Mouse (Mus musculus) forebrain, embryonic 12.5 days (tissue): Measurements from ENCODE around the gene Otud1. TPM values are rescaled to one million over a fixed set of nuclear protein-coding genes. Genes with fewer than 3 reads are reported as not detected.
A peak's percentile ranks its signal among the peaks of the same experiment; 100 is the strongest.

ENCODE experiments used
- ATAC-seq: fragments of 200-750 bp; cut with Nextera tagmentation; 2 replicates; pipeline ENCODE4 v1.8.0; 2017; ENCODE audit warnings: moderate TSS enrichment; ENCODE audit not compliant: low FRiP score
- H3K27ac ChIP-seq: fragments of 300-500 bp; sonication (generic); 2 replicates; pipeline ENCODE4 v1.5.1; 2016; ENCODE audit warnings: mild to moderate bottlenecking
- H3K27me3 ChIP-seq: fragments of 300-500 bp; sonication (generic); 2 replicates; pipeline ENCODE4 v1.6.1; 2016; ENCODE audit warnings: mild to moderate bottlenecking
- H3K36me3 ChIP-seq: fragments of 300-500 bp; sonication (generic); replicated peaks from 2 replicates; pipeline ENCODE4 v1.6.1; 2016; ENCODE audit warnings: mild to moderate bottlenecking
- H3K4me1 ChIP-seq: fragments of 300-500 bp; sonication (generic); 2 replicates; pipeline ENCODE4 v1.6.1; 2016
- H3K4me2 ChIP-seq: fragments of 300-500 bp; sonication (generic); 2 replicates; pipeline ENCODE4 v1.6.1; 2016; ENCODE audit warnings: mild to moderate bottlenecking, moderate library complexity
- H3K4me3 ChIP-seq: fragments of 300-500 bp; sonication (generic); replicated peaks from 2 replicates; pipeline ENCODE4 v1.5.1; 2016; ENCODE audit warnings: mild to moderate bottlenecking
- H3K9ac ChIP-seq: fragments of 300-500 bp; sonication (generic); 2 replicates; pipeline ENCODE4 v1.6.1; 2016; ENCODE audit warnings: mild to moderate bottlenecking
- H3K9me3 ChIP-seq: fragments of 300-500 bp; sonication (generic); 2 replicates; pipeline ENCODE4 v1.6.1; 2016
- whole genome bisulfite sequencing: fragments of 180-500 bp; shearing (Covaris S2); methylation state at CpG from one replicate; pipeline ENCODE4 v1.1.7; 2016; 5-methylcytosine and 5-hydroxymethylcytosine counted together
- polyA plus RNA-seq: library from polyadenylated mRNA; unstranded; fragments of >200 nt; fragmentation: Nextera tagmentation; extraction: Ambion mirVana; gene quantifications from 2 replicates; pipeline ENCODE4 v1.2.1, GENCODE M21; 2016

Gene Otud1
- polyA plus RNA-seq, result 1.2 and 1.3 TPM in 2 replicates

DNA sequence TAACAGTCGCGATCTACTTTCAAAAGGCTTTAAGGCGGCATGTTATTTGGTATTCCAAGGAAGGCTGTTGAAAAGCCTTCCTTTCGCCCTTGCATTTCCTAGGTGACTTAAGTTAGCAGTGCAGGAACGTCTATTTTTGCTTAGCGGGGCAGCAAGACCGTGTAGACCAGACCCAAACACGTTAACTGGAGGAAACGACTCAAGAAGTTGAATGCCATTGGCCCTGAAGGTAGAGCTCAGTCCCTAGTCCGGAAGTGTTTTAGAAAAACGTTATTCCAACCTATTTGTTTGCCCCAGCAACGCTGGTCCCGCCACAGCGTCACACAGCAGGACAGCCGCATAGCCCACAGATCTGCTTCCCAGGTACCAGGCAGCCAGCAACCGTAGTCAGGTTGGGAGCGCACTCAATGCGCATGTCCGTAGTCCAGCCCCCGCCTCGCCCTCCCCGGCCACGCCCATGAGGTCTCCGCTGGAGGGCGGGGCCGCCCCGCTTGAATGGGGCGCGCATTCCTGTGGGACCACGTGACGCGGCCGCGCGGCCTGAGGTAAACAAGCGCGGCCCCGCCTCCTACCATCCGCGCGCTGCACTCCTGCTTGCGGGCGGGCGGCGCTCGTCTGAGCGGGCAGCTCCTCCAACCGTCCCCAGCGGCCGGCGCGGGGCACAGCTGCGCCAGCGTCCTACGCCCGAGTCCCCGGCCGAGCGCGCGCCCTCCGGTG lies at the start of gene Otud1:
Otud1 (plus strand) TSS at position 595 of the 717 bp plus-strand sequence.
- Histone ChIP-seq H3K27ac (peak within 1 kb of the TSS; percentile 76), H3K36me3 (no peaks in the 10 kb centered on the region), H3K27me3 (peaks cover 24% of the 10 kb centered on the region), H3K9ac (peak within 1 kb of the TSS; percentile 78), H3K4me2 (peak within 1 kb of the TSS; percentile 80), H3K9me3 (no peaks in the 10 kb centered on the region), H3K4me3 (peak within 1 kb of the TSS; percentile 77), H3K4me1 (peaks cover 16% of the 10 kb centered on the region)
- under 1% methylated on average over 55 of the region's 62 CpGs for WGBS
- ATAC-seq, result peak; percentile 98

DNA sequence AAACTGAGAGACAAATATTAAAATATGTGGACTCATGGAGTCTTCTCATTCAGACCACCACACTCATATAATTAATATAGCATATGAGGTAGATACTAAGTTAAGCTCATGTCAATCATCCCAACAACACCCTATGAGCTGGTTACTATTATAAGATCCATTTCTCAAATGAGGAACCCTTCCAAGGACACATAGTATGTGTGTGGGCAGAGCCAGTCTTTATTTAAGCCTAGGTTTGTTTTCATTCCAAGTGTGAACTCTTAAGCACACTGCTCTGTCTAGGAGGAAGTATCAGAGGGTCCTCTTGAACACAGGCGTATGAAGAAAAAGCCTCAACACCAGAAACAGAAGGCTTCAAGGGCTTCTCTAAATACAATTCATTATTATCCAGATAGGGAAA lies 49.7 kb upstream of the Otud1 start:
- Histone ChIP-seq H3K9me3 (no peaks in the 10 kb centered on the region), H3K4me1 (0 out of 2 replicates have a peak, but pooled peaks cover 4% of the 10 kb centered on the region), H3K9ac (no peak overlapping the region), H3K4me2 (no peak overlapping the region), H3K27me3 (no peaks in the 10 kb centered on the region), H3K36me3 (no peaks in the 10 kb centered on the region), H3K27ac (no peak overlapping the region), H3K4me3 (no peak overlapping the region)
- WGBS, result 43% methylated on average over 1 of the region's 1 CpGs
- no peak for ATAC-seq

DNA sequence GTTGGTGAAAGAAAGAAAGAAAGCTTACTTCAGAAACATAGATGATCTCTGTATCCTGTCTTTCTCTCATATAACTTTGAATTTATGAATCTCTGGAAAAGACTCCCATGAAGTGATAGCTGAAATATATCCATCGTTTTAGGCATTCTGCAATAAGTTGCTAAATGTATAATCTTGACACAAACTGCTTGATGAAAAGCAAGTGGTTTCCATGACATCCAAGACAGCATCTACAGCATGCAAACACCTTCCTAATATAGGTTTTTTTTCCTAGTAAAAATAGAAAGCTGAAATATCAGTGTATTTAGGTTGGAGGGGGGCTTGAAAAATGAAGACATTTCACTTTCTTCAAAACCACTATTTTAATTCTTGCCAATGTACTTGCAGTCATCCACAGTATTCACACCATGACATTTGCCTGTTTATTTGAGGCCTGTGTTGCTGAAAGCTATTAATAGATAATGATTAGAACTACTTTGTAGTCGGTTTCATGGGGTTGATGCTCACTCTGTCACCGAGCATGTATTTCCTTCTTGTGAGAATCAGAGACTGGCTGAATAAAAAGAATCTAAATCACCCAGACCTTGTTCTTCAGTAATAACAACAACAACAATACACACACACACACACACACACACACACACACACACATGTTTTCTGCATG lies 49.0 kb upstream of the Otud1 start:
- Histone ChIP-seq H3K4me2 (no peak overlapping the region), H3K27me3 (no peaks in the 10 kb centered on the region), H3K27ac (no peak overlapping the region), H3K4me1 (0 out of 2 replicates have a peak, but pooled peaks cover 4% of the 10 kb centered on the region), H3K4me3 (no peak overlapping the region), H3K36me3 (no peaks in the 10 kb centered on the region), H3K9me3 (no peaks in the 10 kb centered on the region), H3K9ac (no peak overlapping the region)
- WGBS, result 74% methylated on average over 3 of the region's 3 CpGs
- no peak for ATAC-seq

DNA sequence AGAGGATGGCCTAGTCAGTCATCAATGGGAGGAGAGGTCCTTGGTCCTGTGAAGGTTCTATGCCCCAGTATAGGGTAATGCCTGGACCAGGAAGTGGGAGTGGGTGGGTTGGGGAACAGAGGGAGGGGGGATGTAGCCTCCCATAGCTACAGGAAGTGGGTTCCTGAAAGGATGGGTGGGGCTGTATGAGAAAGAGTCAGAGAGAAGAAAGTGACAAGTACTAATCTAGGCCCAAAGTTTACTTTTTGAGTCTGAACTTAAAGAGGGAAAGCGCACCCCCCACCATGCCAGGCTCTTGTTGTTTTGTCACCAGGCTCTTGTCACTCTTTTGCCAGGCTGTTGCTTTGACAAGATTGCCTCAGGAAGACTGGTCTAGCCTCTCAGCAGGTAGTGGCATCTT lies 35.5 kb upstream of the Otud1 start:
- no peaks in the 10 kb centered on the region for H3K36me3 ChIP-seq
- H3K27me3 ChIP-seq, result no peaks in the 10 kb centered on the region
- no peak overlapping the region for H3K4me2 ChIP-seq
- H3K4me3 ChIP-seq, result no peak overlapping the region
- no peak for ATAC-seq
- H3K27ac ChIP-seq, result no peak overlapping the region
- H3K9me3 ChIP-seq, result no peaks in the 10 kb centered on the region
- 95% methylated on average over 1 of the region's 1 CpGs for WGBS
- H3K9ac ChIP-seq, result no peak overlapping the region
- no peaks in the 10 kb centered on the region for H3K4me1 ChIP-seq

DNA sequence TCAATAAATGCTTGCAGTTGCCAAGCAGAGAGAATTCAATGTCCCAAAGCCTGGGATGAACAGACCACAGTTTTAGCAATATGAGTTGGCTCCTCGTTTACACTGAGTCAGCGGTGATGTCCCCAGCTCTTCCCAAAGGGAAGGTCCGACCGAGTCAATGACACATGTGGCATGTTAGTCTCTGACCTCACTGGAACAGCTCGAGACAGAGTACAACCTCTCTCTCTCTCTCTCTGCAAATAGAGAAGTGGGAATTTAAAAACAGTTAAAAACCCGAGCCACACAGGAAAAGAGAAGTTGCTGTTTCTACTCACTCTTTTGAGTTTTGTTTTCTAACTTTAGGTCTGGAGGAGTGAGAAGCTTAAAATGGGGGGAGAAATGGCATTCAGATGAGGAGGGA lies 30.5 kb upstream of the Otud1 start:
- ATAC-seq, result no peak

DNA sequence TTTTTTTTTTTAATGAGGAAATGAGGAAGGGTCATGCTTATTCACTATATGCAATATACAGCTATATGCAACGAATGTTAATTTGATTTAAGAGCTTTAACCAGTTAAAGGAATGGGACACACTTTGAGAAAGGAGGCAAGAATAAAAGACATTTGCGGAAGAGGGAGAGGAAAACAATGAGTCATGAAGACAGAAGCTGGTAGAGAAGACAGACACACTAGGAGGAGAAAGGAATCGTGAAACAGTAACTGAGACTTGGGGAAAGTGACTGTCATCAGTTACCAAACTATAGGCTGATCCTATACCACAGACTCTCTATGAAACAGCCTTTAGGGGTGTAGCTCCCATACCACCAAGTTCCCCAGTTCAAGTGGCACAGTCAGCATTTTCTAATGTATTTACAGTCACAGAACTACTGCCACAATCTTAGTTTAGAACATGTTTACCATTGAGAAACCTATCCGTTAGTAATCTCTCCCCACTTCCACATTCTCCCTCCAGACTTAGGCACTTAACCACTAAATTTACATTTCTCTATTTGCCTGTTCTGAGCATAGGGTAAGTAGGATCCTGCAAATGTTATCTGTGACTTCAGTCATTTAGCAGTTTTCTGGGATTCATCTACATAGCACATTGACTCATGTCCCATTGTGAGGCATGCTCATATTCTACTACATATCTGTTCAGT lies 29.5 kb upstream of the Otud1 start:
- Histone ChIP-seq H3K36me3 (no peaks in the 10 kb centered on the region), H3K9me3 (no peaks in the 10 kb centered on the region), H3K4me2 (no peak overlapping the region), H3K9ac (no peak overlapping the region), H3K4me3 (no peak overlapping the region), H3K27ac (no peak overlapping the region), H3K27me3 (no peaks in the 10 kb centered on the region), H3K4me1 (no peaks in the 10 kb centered on the region)
- no peak for ATAC-seq
- 79% methylated on average over 4 of the region's 4 CpGs for WGBS

More for the DNA sequence above, 30.5 kb upstream of the Otud1 start:
- H3K4me3 ChIP-seq, result no peak overlapping the region
- H3K4me1 ChIP-seq, result no peaks in the 10 kb centered on the region
- no peaks in the 10 kb centered on the region for H3K36me3 ChIP-seq
- H3K27me3 ChIP-seq, result no peaks in the 10 kb centered on the region
- H3K9me3 ChIP-seq, result no peaks in the 10 kb centered on the region
- H3K9ac ChIP-seq, result no peak overlapping the region
- no peak overlapping the region for H3K4me2 ChIP-seq
- 82% methylated on average over 6 of the region's 6 CpGs for WGBS
- no peak overlapping the region for H3K27ac ChIP-seq

DNA sequence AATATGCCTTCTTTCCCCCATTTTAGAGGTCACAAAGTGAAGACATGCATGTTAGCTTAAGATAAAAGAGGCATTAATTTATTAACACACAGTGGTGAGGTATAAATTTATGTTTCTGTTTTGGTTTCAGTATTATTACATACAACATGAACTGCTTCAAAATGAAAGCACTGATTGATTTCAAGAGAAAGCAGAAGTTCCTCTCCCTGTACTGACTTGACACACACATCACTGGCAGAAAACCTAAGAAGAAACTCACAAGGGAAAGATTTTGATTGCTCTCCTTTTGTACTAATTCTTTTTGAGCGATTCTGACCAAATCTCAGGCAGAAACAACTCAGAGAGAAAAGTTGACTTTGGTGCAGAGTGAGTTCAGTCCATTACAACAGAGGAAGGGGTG lies 27.0 kb upstream of the Otud1 start:
- no peak overlapping the region for H3K27ac ChIP-seq
- H3K4me2 ChIP-seq, result no peak overlapping the region
- no peaks in the 10 kb centered on the region for H3K4me1 ChIP-seq
- H3K9ac ChIP-seq, result no peak overlapping the region
- ATAC-seq, result no peak
- no peaks in the 10 kb centered on the region for H3K9me3 ChIP-seq
- WGBS, result 67% methylated on average over 1 of the region's 1 CpGs
- no peak overlapping the region for H3K4me3 ChIP-seq
- no peaks in the 10 kb centered on the region for H3K36me3 ChIP-seq
- H3K27me3 ChIP-seq, result no peaks in the 10 kb centered on the region

DNA sequence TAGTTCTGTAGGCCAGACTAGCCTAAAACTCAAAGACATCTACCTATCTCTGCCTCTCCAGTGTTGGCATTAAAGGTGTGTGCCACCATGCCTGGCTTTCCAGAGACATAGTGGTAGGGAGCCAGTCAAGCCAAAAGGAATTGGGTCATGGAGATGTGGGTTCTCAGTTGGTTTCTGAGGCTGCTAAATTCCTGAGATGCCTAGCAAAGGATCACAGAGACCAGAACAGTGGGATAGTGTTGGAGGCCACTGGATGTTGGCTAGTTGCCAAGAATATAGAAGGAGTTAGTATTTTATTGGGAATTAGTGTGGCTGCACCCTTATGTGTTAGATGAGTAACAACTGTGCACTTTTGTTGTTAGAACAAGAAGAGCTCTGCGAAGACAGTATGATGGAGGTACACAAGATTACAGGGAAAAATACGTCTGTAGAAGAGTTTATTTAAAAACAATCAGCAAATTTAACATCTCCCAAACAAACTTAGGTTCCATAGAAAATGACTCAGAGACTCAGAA lies 24.1 kb upstream of the Otud1 start:
- no peaks in the 10 kb centered on the region for H3K27me3 ChIP-seq
- H3K9me3 ChIP-seq, result no peaks in the 10 kb centered on the region
- no peak overlapping the region for H3K9ac ChIP-seq
- H3K27ac ChIP-seq, result no peak overlapping the region
- no peak overlapping the region for H3K4me2 ChIP-seq
- WGBS, result 76% methylated on average over 2 of the region's 2 CpGs
- no peaks in the 10 kb centered on the region for H3K4me1 ChIP-seq
- H3K36me3 ChIP-seq, result no peaks in the 10 kb centered on the region
- no peak overlapping the region for H3K4me3 ChIP-seq
- no peak for ATAC-seq

DNA sequence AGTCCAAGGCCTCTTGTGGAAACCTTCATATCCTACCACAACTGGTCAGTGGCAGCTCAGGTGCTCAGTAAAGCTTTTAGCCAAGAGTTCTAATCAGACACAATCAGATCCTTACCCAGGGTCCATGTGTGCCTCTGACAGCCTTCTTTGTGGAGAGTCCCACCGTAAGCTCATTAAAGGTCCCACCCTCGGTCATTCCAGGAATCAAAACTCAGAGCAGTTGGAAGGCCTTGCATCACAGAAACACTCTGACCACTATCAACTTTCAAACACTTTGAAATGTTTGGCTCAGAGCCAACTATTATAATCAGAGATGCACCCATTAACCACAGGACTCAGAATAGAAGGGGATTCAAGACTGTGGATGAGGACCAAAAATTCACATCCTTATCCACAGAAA lies 12.4 kb upstream of the Otud1 start:
- no peak overlapping the region for H3K4me2 ChIP-seq
- H3K4me1 ChIP-seq, result no peaks in the 10 kb centered on the region
- H3K9me3 ChIP-seq, result no peaks in the 10 kb centered on the region
- H3K36me3 ChIP-seq, result no peaks in the 10 kb centered on the region
- no peak overlapping the region for H3K27ac ChIP-seq
- whole genome bisulfite sequencing, result 78% methylated on average over 2 of the region's 2 CpGs
- no peak for ATAC-seq
- H3K4me3 ChIP-seq, result no peak overlapping the region
- H3K27me3 ChIP-seq, result no peaks in the 10 kb centered on the region
- H3K9ac ChIP-seq, result no peak overlapping the region

DNA sequence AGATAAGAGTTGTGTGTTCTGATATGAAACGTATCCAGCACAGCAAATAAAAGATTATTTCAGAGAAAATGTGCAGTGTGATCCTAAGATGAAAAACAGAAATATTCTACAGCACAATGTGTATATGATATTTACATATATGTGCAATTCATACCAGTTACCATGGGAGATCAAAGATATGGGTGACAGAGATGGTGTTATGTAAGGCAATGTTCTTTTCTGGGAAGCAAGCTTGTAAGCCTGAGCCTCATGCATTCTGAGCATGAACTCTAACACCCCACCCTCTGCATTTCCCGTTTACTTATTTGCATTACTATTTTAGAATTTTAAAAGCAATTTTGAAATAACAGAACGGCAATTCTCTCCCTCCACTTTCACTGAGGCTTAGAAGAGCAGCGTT lies 11.4 kb upstream of the Otud1 start:
- Histone ChIP-seq H3K4me3 (no peak overlapping the region), H3K27me3 (no peaks in the 10 kb centered on the region), H3K9ac (no peak overlapping the region), H3K4me2 (no peak overlapping the region), H3K9me3 (no peaks in the 10 kb centered on the region), H3K4me1 (no peaks in the 10 kb centered on the region), H3K36me3 (no peaks in the 10 kb centered on the region), H3K27ac (no peak overlapping the region)
- ATAC-seq, result no peak
- 78% methylated on average over 4 of the region's 4 CpGs for WGBS

DNA sequence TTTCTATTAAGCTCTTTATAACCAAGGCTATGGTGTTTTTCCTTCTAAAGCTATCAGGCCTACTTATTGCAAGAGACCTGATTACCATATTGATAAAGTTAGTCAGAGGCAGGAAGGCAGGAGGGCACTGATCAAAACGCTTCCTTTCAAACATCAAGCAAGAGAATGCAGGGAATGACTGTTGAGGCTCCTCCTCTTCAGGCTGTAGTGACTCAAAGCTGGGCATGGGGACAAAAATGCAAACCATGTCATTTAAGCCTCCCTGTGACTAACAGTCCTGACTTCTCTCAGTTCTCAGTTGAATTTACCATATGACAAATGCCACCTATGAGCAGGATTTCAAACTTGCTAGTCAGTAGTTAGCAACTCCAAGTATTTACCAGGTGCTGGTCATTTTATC lies 10.6 kb upstream of the Otud1 start:
- Histone ChIP-seq H3K9ac (no peak overlapping the region), H3K9me3 (no peaks in the 10 kb centered on the region), H3K27me3 (no peaks in the 10 kb centered on the region), H3K36me3 (no peaks in the 10 kb centered on the region), H3K4me3 (no peak overlapping the region), H3K27ac (no peak overlapping the region), H3K4me1 (no peaks in the 10 kb centered on the region), H3K4me2 (no peak overlapping the region)
- 29% methylated on average over 1 of the region's 1 CpGs for WGBS
- ATAC-seq, result no peak

DNA sequence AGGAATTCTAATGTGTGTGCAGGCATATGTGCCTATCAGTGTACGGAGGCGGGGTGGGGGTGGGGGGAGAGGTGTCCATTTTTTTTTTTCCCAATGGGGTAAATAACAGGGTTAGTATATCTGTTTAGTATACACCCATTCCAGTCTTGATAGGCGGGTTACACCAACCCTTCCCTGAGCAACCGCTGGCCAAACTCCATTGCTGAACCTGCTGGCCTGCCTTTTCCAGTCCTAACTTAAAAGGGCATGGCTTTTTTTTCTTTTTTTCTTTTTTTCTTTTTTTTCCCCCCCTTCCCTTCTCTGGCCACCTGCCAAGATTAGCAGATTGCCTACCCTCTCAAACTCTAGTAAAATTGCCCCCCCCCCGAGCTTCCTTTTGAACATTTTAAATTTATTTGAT lies 1.1 kb upstream of the Otud1 start:
- no peak overlapping the region for H3K9ac ChIP-seq
- no peaks in the 10 kb centered on the region for H3K36me3 ChIP-seq
- no peak for ATAC-seq
- 13% methylated on average over 5 of the region's 5 CpGs for WGBS
- H3K4me2 ChIP-seq, result peak overlapping the region; percentile 80
- H3K27ac ChIP-seq, result no peak overlapping the region
- H3K27me3 ChIP-seq, result peaks cover 24% of the 10 kb centered on the region
- peaks cover 16% of the 10 kb centered on the region for H3K4me1 ChIP-seq
- H3K9me3 ChIP-seq, result no peaks in the 10 kb centered on the region
- H3K4me3 ChIP-seq, result no peak overlapping the region; the same call in 1 of the 2 replicates
